Mouse (Mus musculus): ENCODE data around the gene Sapcd1.

GRCm38 (mm10) chr17:35051156-35052086 lies 23.6 kb upstream of the Sapcd1 start:
- TF ChIP-seq POLR2A (IDR thresholded peaks at IDR 0.05; ENCODE audit: low read depth, low read length) (peak; percentile 59; the same call in 1 of the 2 replicates), CTCF (IDR thresholded peaks at IDR 0.05; ENCODE audit: extremely low read depth, insufficient read length, insufficient replicate concordance, low read depth, low read length) (no peak)
